Comparison of ENCODE assay signal across 8 mouse cellular contexts in genomic region chr14:119007103-119007951, GRCm38 (mm10).
A peak's percentile ranks its signal among the peaks of the same experiment; 100 is the strongest.
DNase-seq lines count a peak whose midpoint lies in the region; ATAC-seq and TF ChIP-seq lines count a peak whose summit lies in the region.

No protein-coding gene starts in this region.

- no peaks in the 10 kb centered on the region for H3K9me3 ChIP-seq in ES-E14 (ENCODE audit: control insufficient read depth, insufficient read depth, low read depth, low read length)
- no peaks in the 10 kb centered on the region for H3K9me3 ChIP-seq in forebrain, embryonic 13.5 days (replicated peaks)
- no peaks in the 10 kb centered on the region for H3K9me3 ChIP-seq in heart, postnatal 0 days (replicated peaks; ENCODE audit: control insufficient read depth, low read length)
- H3K9me3 ChIP-seq in liver, embryonic 14.5 days (ENCODE audit: control insufficient read depth, low read length), result no peaks in the 10 kb centered on the region
- H3K9me3 ChIP-seq in neural tube, embryonic 11.5 days (ENCODE audit: control insufficient read depth, low read length), result no peaks in the 10 kb centered on the region
- H3K9me3 ChIP-seq in stomach, embryonic 16.5 days (replicated peaks; ENCODE audit: control insufficient read depth, low read length), result no peaks in the 10 kb centered on the region

- no peaks in the 10 kb centered on the region for H3K27me3 ChIP-seq in forebrain, embryonic 13.5 days
- no peaks in the 10 kb centered on the region for H3K27me3 ChIP-seq in heart, postnatal 0 days (ENCODE audit: control insufficient read depth, insufficient read depth, low read length)
- H3K27me3 ChIP-seq in liver, embryonic 14.5 days (ENCODE audit: control insufficient read depth, insufficient read depth, low read length), result no peaks in the 10 kb centered on the region
- H3K27me3 ChIP-seq in neural tube, embryonic 11.5 days (ENCODE audit: control insufficient read depth, insufficient read depth, low read length), result no peaks in the 10 kb centered on the region
- no peaks in the 10 kb centered on the region for H3K27me3 ChIP-seq in stomach, embryonic 16.5 days (ENCODE audit: control insufficient read depth, insufficient read depth, low read length)

- H3K27ac ChIP-seq in ES-E14 (ENCODE audit: insufficient read depth, low read depth, low read length, poor library complexity, severe bottlenecking), result no peak overlapping the region
- H3K27ac ChIP-seq in forebrain, embryonic 13.5 days, result peak overlapping the region; percentile 71
- peak overlapping the region; percentile 77 for H3K27ac ChIP-seq in heart, postnatal 0 days (ENCODE audit: low read depth)
- H3K27ac ChIP-seq in liver, embryonic 14.5 days, result peak overlapping the region; percentile 73
- H3K27ac ChIP-seq in neural tube, embryonic 11.5 days (ENCODE audit: low read depth, low read length), result 0 out of 2 replicates have a peak overlapping the region, but pooled peaks have one; percentile 4
- peak overlapping the region; percentile 86 for H3K27ac ChIP-seq in stomach, embryonic 16.5 days (ENCODE audit: low read length)

- H3K4me1 ChIP-seq in ES-E14 (ENCODE audit: control insufficient read depth in 2 of 2, insufficient read depth in 2 of 2, low read length in 2 of 2, poor library complexity in 1 of 2), result peaks cover 2 to 8% of the 10 kb centered on the region in 2 experiments; a peak in 1 of 4 replicates
- peaks cover 11% of the 10 kb centered on the region for H3K4me1 ChIP-seq in forebrain, embryonic 13.5 days
- H3K4me1 ChIP-seq in heart, postnatal 0 days (ENCODE audit: control insufficient read depth, insufficient read depth), result no peaks in the 10 kb centered on the region
- peaks cover 0 to 3% of the 10 kb centered on the region in 2 experiments; a peak in 2 of 4 replicates for H3K4me1 ChIP-seq in liver, embryonic 14.5 days (replicated peaks; ENCODE audit: control insufficient read depth in 2 of 2, insufficient read depth in 2 of 2, low read length in 1 of 2)
- H3K4me1 ChIP-seq in neural tube, embryonic 11.5 days (ENCODE audit: control insufficient read depth, insufficient read depth, low read length), result 0 out of 2 replicates have a peak, but pooled peaks cover 2% of the 10 kb centered on the region
- H3K4me1 ChIP-seq in stomach, embryonic 16.5 days (ENCODE audit: control insufficient read depth, insufficient read depth, low read length), result no peaks in the 10 kb centered on the region

- TF ChIP-seq EP300 in heart, postnatal 0 days (IDR thresholded peaks at IDR 0.05; ENCODE audit: low read depth), result no peak
- no peak for TF ChIP-seq EP300 in liver, embryonic 14.5 days (IDR thresholded peaks at IDR 0.05; ENCODE audit: low read depth)

- WGBS in forebrain, embryonic 13.5 days, result under 1% methylated on average over 13 of the region's 13 CpGs
- WGBS in heart, postnatal 0 days, result 1% methylated on average over 13 of the region's 13 CpGs
- under 1% methylated on average over 13 of the region's 13 CpGs for WGBS in liver, embryonic 14.5 days (ENCODE audit: insufficient replicate concordance)
- WGBS in neural tube, embryonic 11.5 days, result 1% methylated on average over 13 of the region's 13 CpGs
- 1% methylated on average over 13 of the region's 13 CpGs for WGBS in stomach, embryonic 16.5 days

- peak; percentile 96 for DNase-seq in ES-E14 (ENCODE audit: low read depth, low spot score)
- peak; percentile 97 for DNase-seq in cerebellum, adult 11 months
- peak; percentile 100 for DNase-seq in heart, postnatal 0 days (ENCODE audit: low spot score)
- DNase-seq in kidney, postnatal 36 days, result peak; percentile 99 to 100
- peak; percentile 95 to 97 (median 96) for DNase-seq in liver, embryonic 14.5 days (ENCODE audit: low read depth in 3 of 3, low spot score in 3 of 3)
- peak; percentile 95 for DNase-seq in neural tube, embryonic 11.5 days (ENCODE audit: low spot score)

- TF ChIP-seq CTCF in heart, postnatal 0 days (IDR thresholded peaks at IDR 0.05; ENCODE audit: low read depth), result no peak
- no peak for TF ChIP-seq CTCF in liver, embryonic 14.5 days (IDR thresholded peaks at IDR 0.05; ENCODE audit: low read depth)

- no peak overlapping the region; the same call in 1 of the 2 replicates for H3K9ac ChIP-seq in ES-E14 (ENCODE audit: insufficient read depth, low read depth, low read length, poor library complexity, severe bottlenecking)
- peak overlapping the region; percentile 62 for H3K9ac ChIP-seq in forebrain, embryonic 13.5 days
- peak overlapping the region; percentile 47 for H3K9ac ChIP-seq in heart, postnatal 0 days (replicated peaks; ENCODE audit: low read depth, low read length)
- peak overlapping the region; percentile 57 for H3K9ac ChIP-seq in liver, embryonic 14.5 days (replicated peaks)
- H3K9ac ChIP-seq in neural tube, embryonic 11.5 days (ENCODE audit: low read length), result peak overlapping the region; percentile 38
- H3K9ac ChIP-seq in stomach, embryonic 16.5 days (ENCODE audit: low read length), result peak overlapping the region; percentile 66

- H3K36me3 ChIP-seq in ES-E14 (ENCODE audit: control insufficient read depth, insufficient read depth, low read length, poor library complexity, severe bottlenecking), result no peaks in the 10 kb centered on the region
- peaks cover 4% of the 10 kb centered on the region; the same call in 1 of the 2 replicates for H3K36me3 ChIP-seq in forebrain, embryonic 13.5 days (ENCODE audit: poor library complexity, severe bottlenecking)
- 0 out of 2 replicates have a peak, but pooled peaks cover 4% of the 10 kb centered on the region for H3K36me3 ChIP-seq in heart, postnatal 0 days (replicated peaks; ENCODE audit: control insufficient read depth, insufficient read depth, low read length)
- H3K36me3 ChIP-seq in liver, embryonic 14.5 days (replicated peaks; ENCODE audit: control insufficient read depth, insufficient read depth, low read depth), result no peaks in the 10 kb centered on the region
- no peaks in the 10 kb centered on the region for H3K36me3 ChIP-seq in neural tube, embryonic 11.5 days (ENCODE audit: control insufficient read depth, insufficient read depth, low read length)
- H3K36me3 ChIP-seq in stomach, embryonic 16.5 days (ENCODE audit: control insufficient read depth, insufficient read depth, low read length), result no peaks in the 10 kb centered on the region

- H3K4me3 ChIP-seq in ES-E14 (ENCODE audit: insufficient read depth in 1 of 2, low read depth in 1 of 2, low read length in 2 of 2, poor library complexity in 1 of 2, severe bottlenecking in 1 of 2), result peak overlapping the region; percentile 66 to 76
- H3K4me3 ChIP-seq in forebrain, embryonic 13.5 days, result peak overlapping the region; percentile 53
- H3K4me3 ChIP-seq in heart, postnatal 0 days (ENCODE audit: low read depth, low read length), result peak overlapping the region; percentile 61
- H3K4me3 ChIP-seq in liver, embryonic 14.5 days (ENCODE audit: insufficient read depth in 1 of 2, low read depth in 2 of 2, low read length in 2 of 2), result peak overlapping the region; percentile 59 to 64
- peak overlapping the region; percentile 44 for H3K4me3 ChIP-seq in neural tube, embryonic 11.5 days (ENCODE audit: low read depth, low read length)
- H3K4me3 ChIP-seq in stomach, embryonic 16.5 days (replicated peaks; ENCODE audit: low read length), result peak overlapping the region; percentile 58

- H3K4me2 ChIP-seq in forebrain, embryonic 13.5 days, result peak overlapping the region; percentile 85
- H3K4me2 ChIP-seq in heart, postnatal 0 days (ENCODE audit: low read depth, low read length), result peak overlapping the region; percentile 94
- H3K4me2 ChIP-seq in liver, embryonic 14.5 days (ENCODE audit: low read depth), result peak overlapping the region; percentile 98
- H3K4me2 ChIP-seq in neural tube, embryonic 11.5 days (ENCODE audit: low read depth), result peak overlapping the region; percentile 90
- H3K4me2 ChIP-seq in stomach, embryonic 16.5 days (ENCODE audit: low read depth, low read length), result peak overlapping the region; percentile 87

- ATAC-seq in forebrain, embryonic 13.5 days, result peak; percentile 100
- peak; percentile 100 for ATAC-seq in heart, postnatal 0 days (ENCODE audit: insufficient read depth, low read depth)
- peak; percentile 100 for ATAC-seq in liver, embryonic 14.5 days (ENCODE audit: insufficient read depth)
- ATAC-seq in neural tube, embryonic 11.5 days (ENCODE audit: insufficient read depth, low FRiP score, low TSS enrichment), result peak; percentile 97
- ATAC-seq in stomach, embryonic 16.5 days (ENCODE audit: insufficient read depth, low FRiP score), result peak; percentile 100

- in situ Hi-C loops in ES-E14 (cut with MboI; ENCODE audit: low sequenced_read_pairs in 2 of 2, unreplicated experiment in 2 of 2), result no loop called here

TF ChIP-seq in ES-E14, 5 proteins besides CTCF, POLR2A, EP300 and RAD21:
- no peak for TF ChIP-seq HCFC1 (IDR thresholded peaks at IDR 0.05; ENCODE audit: borderline replicate concordance, insufficient read depth, low read length)
- TF ChIP-seq ZNF384 (IDR thresholded peaks at IDR 0.05; ENCODE audit: low read depth, low read length), result no peak
- TF ChIP-seq ZC3H11A (IDR thresholded peaks at IDR 0.05; ENCODE audit: borderline replicate concordance, low read depth, low read length), result no peak
- no peak for TF ChIP-seq MAFK (IDR thresholded peaks at IDR 0.05; ENCODE audit: insufficient read depth, low read depth, low read length)
- peak; percentile 56; the same call in 1 of the 2 replicates for TF ChIP-seq CHD2 (IDR thresholded peaks at IDR 0.05; ENCODE audit: low read depth, low read length)
